Mouse (Mus musculus) heart, adult 9 months (tissue): ENCODE measurements around the gene Slc25a27.

Source experiments
- DNase-seq, 2 experiments: peaks; one replicate each; pipeline ENCODE4 v3.0.0; 2022; ENCODE audit warnings: low spot score in 2 of 2

Gene Slc25a27

GRCm38 (mm10) chr17:43646925-43647324 lies 20.1 kb downstream of the Slc25a27 start:
- DNase-seq, result no peak

GRCm38 (mm10) chr17:43645136-43645535 lies 21.9 kb downstream of the Slc25a27 start:
- no peak for DNase-seq

- DNase-seq, result peak; percentile 24 to 47
Observed at GRCm38 (mm10) chr17:43644375-43644774, 22.6 kb downstream of the Slc25a27 start.

GRCm38 (mm10) chr17:43643191-43643590 lies 23.8 kb downstream of the Slc25a27 start:
- no peak for DNase-seq

GRCm38 (mm10) chr17:43640825-43641224 lies 26.2 kb downstream of the Slc25a27 start:
- DNase-seq, result no peak

- DNase-seq, result no peak
Observed at GRCm38 (mm10) chr17:43637146-43637545, 29.9 kb downstream of the Slc25a27 start.

GRCm38 (mm10) chr17:43630427-43630760 lies 36.6 kb downstream of the Slc25a27 start:
- DNase-seq, result no peak

- DNase-seq, result no peak
Observed at GRCm38 (mm10) chr17:43629496-43630426, 37.3 kb downstream of the Slc25a27 start, which contains the start of gene Tdrd6. Tdrd6 (minus strand) TSS chr17:43630299.

GRCm38 (mm10) chr17:43629026-43629495 lies 38.0 kb downstream of the Slc25a27 start:
- no peak for DNase-seq

- no peak for DNase-seq
Observed at GRCm38 (mm10) chr17:43628246-43628645, 38.8 kb downstream of the Slc25a27 start.

- DNase-seq, result no peak
Observed at GRCm38 (mm10) chr17:43622076-43622475, 44.9 kb downstream of the Slc25a27 start.

- DNase-seq, result no peak
Observed at GRCm38 (mm10) chr17:43619156-43619555, 47.9 kb downstream of the Slc25a27 start.

GRCm38 (mm10) chr17:43612221-43612620 lies 54.8 kb downstream of the Slc25a27 start:
- no peak for DNase-seq

- DNase-seq, result peak in 1 of 2 experiments; percentile 23
Observed at GRCm38 (mm10) chr17:43611586-43611985, 55.4 kb downstream of the Slc25a27 start.

GRCm38 (mm10) chr17:43606704-43607103 lies 60.3 kb downstream of the Slc25a27 start:
- peak; percentile 39 to 48 for DNase-seq

GRCm38 (mm10) chr17:43598706-43599105 lies 68.3 kb downstream of the Slc25a27 start:
- DNase-seq, result no peak

GRCm38 (mm10) chr17:43597742-43598141 lies 69.3 kb downstream of the Slc25a27 start:
- DNase-seq, result no peak

- DNase-seq, result no peak
Observed at GRCm38 (mm10) chr17:43592296-43593291, 74.4 kb downstream of the Slc25a27 start.
